Mouse (Mus musculus): ENCODE results near the gene BC034090.
"Not testable (repeated sequence)": the region's sequence is repeated elsewhere in the genome, so short reads cannot be mapped to it uniquely, and the experiment has no call there.

Gene BC034090

GRCm38 (mm10) chr1:155243797-155244770 is at the start of gene BC034090:
BC034090 (minus strand) TSS chr1:155244444.
- DNase-seq (ENCODE audit: low spot score) = peak; percentile 27

- DNase-seq (ENCODE audit: low spot score) = peak; percentile 73
Observed at GRCm38 (mm10) chr1:155293446-155293845, 49.2 kb upstream of the BC034090 start.

GRCm38 (mm10) chr1:155289411-155289810 is 45.2 kb upstream of the BC034090 start:
- no peak for DNase-seq (ENCODE audit: low spot score)

DNA sequence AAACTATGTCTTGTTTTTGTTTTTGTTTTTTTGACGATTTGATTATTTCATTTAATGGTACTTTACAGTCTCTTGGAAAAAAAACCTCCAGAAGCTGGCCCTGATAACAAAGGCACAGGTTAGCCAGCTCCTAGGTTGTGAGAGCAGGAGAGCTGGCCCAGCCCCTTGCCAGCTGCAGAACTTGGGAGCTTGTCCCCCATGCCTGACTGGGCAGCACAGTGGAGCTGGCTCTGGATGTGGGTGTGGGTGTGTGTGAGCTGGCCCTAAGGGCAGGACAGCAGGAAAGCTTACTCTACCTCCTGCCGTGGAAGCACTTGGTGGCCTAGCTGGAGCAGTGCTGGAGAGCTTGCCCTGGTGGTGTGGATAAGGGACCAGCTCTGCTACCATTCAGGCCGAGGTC is 43.8 kb upstream of the BC034090 start:
- DNase-seq (ENCODE audit: low spot score) = no peak

GRCm38 (mm10) chr1:155283808-155284207 is 39.6 kb upstream of the BC034090 start:
- no peak for DNase-seq (ENCODE audit: low spot score)

- DNase-seq (ENCODE audit: low spot score) = peak; percentile 88
Observed at GRCm38 (mm10) chr1:155281003-155281793, 37.0 kb upstream of the BC034090 start.

DNA sequence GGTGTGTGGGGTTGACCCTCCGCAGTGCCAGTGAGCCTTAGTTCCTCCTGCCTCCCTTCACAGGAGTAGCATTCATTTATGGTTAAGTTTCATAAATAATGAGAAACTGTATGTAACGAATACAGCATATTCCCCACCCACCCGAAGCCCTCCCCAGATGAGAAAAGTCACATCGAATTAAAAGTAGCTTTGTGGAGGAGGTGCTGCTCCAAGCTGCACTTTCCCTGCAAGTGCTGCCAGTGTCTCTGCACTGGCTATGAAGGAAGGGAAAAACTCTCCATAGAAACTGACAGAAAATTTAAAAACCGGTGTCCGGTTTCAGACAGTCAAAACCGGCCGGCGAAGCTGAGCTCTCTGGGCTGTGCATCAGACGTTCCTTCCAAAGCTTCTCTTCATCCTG is 36.1 kb upstream of the BC034090 start:
- DNase-seq (ENCODE audit: low spot score) = no peak

DNA sequence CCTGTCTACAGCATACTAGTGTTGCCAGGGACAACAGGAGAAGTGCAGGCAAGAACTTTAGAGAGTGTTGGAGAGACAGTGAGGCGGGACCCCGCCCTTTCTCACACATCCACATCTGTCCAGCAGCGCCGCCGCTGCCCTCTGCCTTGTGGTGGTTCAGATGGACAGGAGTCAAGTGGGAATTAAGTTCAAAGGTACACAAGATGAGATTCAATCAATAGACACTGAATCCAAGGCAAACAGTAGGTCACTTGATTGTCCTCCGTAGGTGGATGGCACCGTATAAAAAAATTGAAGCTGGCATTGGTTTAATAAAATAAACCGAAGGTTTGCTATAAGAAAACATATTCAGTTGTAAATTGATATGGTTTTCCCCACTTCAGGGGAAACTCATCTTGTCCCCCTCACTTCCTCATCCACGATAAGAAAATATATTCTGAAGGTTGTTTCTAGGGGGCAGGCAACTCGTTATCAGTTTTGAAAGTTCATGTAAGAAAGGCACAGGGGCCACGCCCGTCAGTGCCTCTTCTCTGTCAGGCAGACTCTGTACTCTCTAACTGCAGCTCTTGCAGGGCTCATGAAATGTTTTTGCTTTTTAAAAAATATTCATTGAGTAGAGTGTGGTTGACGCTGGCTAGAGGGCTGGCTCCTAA is 32.3 kb upstream of the BC034090 start:
- no peak for DNase-seq (ENCODE audit: low spot score)

- no peak for DNase-seq (ENCODE audit: low spot score)
Observed at GRCm38 (mm10) chr1:155275793-155276192, 31.5 kb upstream of the BC034090 start.

GRCm38 (mm10) chr1:155274976-155275375 is 30.7 kb upstream of the BC034090 start:
- DNase-seq (ENCODE audit: low spot score) = no peak

- no peak for DNase-seq (ENCODE audit: low spot score)
Observed at GRCm38 (mm10) chr1:155272953-155273352, 28.7 kb upstream of the BC034090 start.

DNA sequence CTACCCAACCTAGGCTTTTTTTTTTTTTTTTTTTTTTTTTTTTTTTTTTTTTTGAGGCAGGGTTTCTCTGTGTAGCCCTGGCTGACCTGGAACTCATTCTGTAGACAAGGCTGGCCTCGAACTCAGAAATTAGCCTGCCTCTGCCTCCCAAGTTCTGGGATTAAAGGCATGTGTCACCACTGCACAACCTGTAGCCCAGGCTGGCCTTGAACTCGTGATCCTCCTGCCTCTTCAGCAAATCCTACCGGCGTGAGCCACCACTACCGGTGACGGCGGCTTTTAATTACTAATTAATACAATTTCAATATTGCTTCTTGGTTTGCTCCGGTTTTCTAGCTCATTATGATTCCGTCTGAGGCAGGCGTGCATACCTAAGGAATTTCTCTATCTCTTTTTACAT is 18.3 kb upstream of the BC034090 start:
- DNase-seq (ENCODE audit: low spot score) = not testable (repeated sequence)

- DNase-seq (ENCODE audit: low spot score) = no peak
Observed at GRCm38 (mm10) chr1:155254309-155254708, 10.1 kb upstream of the BC034090 start.

GRCm38 (mm10) chr1:155253126-155253525 is 8.9 kb upstream of the BC034090 start:
- no peak for DNase-seq (ENCODE audit: low spot score)

DNA sequence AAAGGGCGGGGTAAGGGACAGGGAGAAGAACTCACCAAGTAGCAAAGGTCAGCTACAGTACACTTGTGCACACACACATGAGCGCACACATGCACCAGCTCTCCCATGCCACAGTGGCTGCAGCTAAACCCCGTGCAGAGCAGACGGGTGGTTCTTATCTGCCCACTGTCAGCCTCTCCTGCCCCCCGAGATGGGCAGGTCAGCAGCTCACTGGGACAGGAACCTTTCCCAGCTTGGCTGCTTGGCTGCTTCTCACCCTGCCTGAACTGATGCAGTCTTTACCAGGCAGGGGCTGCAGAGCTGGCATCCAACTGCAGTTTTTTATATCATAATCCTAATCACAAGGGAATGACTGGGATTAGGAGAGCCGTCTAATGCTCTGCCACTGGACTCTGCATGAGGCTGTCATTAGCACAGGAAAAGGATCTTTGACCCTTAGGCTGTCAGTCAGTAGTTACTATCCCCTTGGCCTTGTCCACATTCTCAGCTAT is 8.4 kb upstream of the BC034090 start:
- no peak for DNase-seq (ENCODE audit: low spot score)

DNA sequence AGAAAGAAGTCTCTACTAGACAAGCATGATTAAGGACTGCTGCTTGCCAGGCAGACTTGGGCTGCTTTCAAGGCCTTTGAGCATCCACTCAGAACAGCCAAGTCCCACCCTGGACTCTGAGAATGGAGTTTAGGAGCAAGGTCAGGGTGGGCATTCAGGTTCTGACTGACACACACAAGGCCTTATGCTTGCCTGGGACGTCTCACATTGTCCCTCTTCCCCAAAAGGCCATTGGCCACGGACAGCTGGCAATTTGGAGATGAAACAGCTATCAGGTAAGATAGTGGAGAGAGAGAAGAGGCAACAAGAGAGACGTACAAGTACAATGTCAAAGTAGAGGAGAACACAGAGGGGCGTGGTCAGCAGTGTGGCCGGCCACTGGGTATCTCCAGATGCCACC is 7.4 kb upstream of the BC034090 start:
- no peak for DNase-seq (ENCODE audit: low spot score)

- DNase-seq (ENCODE audit: low spot score) = peak; percentile 2
Observed at GRCm38 (mm10) chr1:155250531-155251135, 6.4 kb upstream of the BC034090 start.

GRCm38 (mm10) chr1:155249896-155250295 is 5.7 kb upstream of the BC034090 start:
- DNase-seq (ENCODE audit: low spot score) = peak; percentile 1

GRCm38 (mm10) chr1:155248041-155248440 is 3.8 kb upstream of the BC034090 start:
- peak; percentile 1 for DNase-seq (ENCODE audit: low spot score)

- peak; percentile 1 for DNase-seq (ENCODE audit: low spot score)
Observed at GRCm38 (mm10) chr1:155247441-155247840, 3.2 kb upstream of the BC034090 start.

GRCm38 (mm10) chr1:155245516-155245915 is 1.3 kb upstream of the BC034090 start:
- DNase-seq (ENCODE audit: low spot score) = peak; percentile 2

DNA sequence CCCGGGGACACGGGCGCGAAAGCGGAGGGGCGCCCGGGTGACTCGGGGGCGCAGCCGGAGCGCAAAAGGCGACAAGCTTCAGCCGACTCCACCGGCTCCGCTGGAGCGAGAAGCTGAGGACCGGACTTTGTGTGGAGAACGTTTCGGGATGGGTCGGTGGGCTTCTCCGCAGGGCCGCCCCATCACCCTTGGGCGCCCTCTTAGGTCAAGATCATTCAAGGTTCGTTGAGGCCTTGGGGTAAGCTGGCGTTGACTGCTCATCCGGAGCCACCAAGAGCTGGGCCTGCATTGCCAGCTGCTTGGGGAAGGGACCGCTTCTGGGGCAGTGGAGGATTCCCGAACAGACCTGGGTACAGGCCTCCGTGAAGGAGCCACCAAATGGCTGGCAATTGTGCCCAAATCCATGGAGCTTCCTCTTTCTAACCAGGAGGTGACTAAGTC is 547 bp upstream of the BC034090 start:
- peak; percentile 3 for DNase-seq (ENCODE audit: low spot score)

All from layer of hippocampus, adult 11-12 months (tissue).